Mouse (Mus musculus): ENCODE results near the gene Nap1l2. TPM values are rescaled to one million over a fixed set of nuclear protein-coding genes. Genes with fewer than 3 reads are reported as not detected.

The Nap1l2 gene
- polyA plus RNA-seq, 1 experiment from 2014 or later: not detected

Other genes with a start within 250 kb of the Nap1l2 start
- not detected in 2 replicates for gene Cdx4, start 134.8 kb upstream of the Nap1l2 start, polyA plus RNA-seq (2015; fragmentation: Nextera tagmentation; extraction: Ambion mirVana)
- gene Chic1, start 169.8 kb upstream of the Nap1l2 start, polyA plus RNA-seq (2015; fragmentation: Nextera tagmentation; extraction: Ambion mirVana): 0.30 and 0.31 TPM in 2 replicates
- not detected in 2 replicates for gene Tsx, start 227.8 kb upstream of the Nap1l2 start, polyA plus RNA-seq (2015; fragmentation: Nextera tagmentation; extraction: Ambion mirVana)
- gene Gm26992, start 235.4 kb upstream of the Nap1l2 start, polyA plus RNA-seq (2015; fragmentation: Nextera tagmentation; extraction: Ambion mirVana): not detected in 2 replicates